Mouse (Mus musculus): ENCODE data around the gene Hdac7. TPM values are rescaled to one million over a fixed set of nuclear protein-coding genes. Genes with fewer than 3 reads are reported as not detected.

The Hdac7 gene
- total and polyA plus RNA-seq, 2 experiments from 2014 or later = 24.2 to 29.2 TPM

GRCm38 (mm10) chr15:97754476-97754875 lies 89.8 kb downstream of the Hdac7 start:
- no peak overlapping the region for H3K27ac ChIP-seq (ENCODE audit: low read depth, low read length)
- peaks cover 37% of the 10 kb centered on the region for H3K36me3 ChIP-seq (ENCODE audit: insufficient read depth, low read length)
- H3K9me3 ChIP-seq (ENCODE audit: low read length) = no peaks in the 10 kb centered on the region
- H3K4me3 ChIP-seq (ENCODE audit: low read depth, low read length) = no peak overlapping the region
- peaks cover 4% of the 10 kb centered on the region; the same call in 1 of the 2 replicates for H3K27me3 ChIP-seq (ENCODE audit: insufficient read depth, low read length)
- H3K9ac ChIP-seq (replicated peaks; ENCODE audit: low read length, poor library complexity, severe bottlenecking) = no peak overlapping the region
- no peaks in the 10 kb centered on the region for H3K4me1 ChIP-seq (ENCODE audit: insufficient read depth, low read length)
- 77% methylated on average over 6 of the region's 6 CpGs for WGBS
- DNase-seq (ENCODE audit: low spot score) (no peak), ATAC-seq (ENCODE audit: low FRiP score) (no peak)
- no peak overlapping the region for H3K4me2 ChIP-seq (ENCODE audit: low read depth, low read length, poor library complexity, severe bottlenecking)
- TF ChIP-seq CTCF (IDR thresholded peaks at IDR 0.05) = no peak

GRCm38 (mm10) chr15:97752491-97752890 lies 91.8 kb downstream of the Hdac7 start:
- WGBS = 93% methylated on average over 5 of the region's 5 CpGs
- DNase-seq (ENCODE audit: low spot score) (no peak), ATAC-seq (ENCODE audit: low FRiP score) (no peak)
- no peaks in the 10 kb centered on the region for H3K9me3 ChIP-seq (ENCODE audit: low read length)
- H3K4me1 ChIP-seq (ENCODE audit: insufficient read depth, low read length) = no peaks in the 10 kb centered on the region
- peaks cover 28% of the 10 kb centered on the region for H3K36me3 ChIP-seq (ENCODE audit: insufficient read depth, low read length)
- H3K27ac ChIP-seq (ENCODE audit: low read depth, low read length) = no peak overlapping the region
- no peak overlapping the region for H3K4me3 ChIP-seq (ENCODE audit: low read depth, low read length)
- H3K27me3 ChIP-seq (ENCODE audit: insufficient read depth, low read length) = peaks cover 4% of the 10 kb centered on the region; the same call in 1 of the 2 replicates
- TF ChIP-seq CTCF (IDR thresholded peaks at IDR 0.05) = no peak
- H3K9ac ChIP-seq (replicated peaks; ENCODE audit: low read length, poor library complexity, severe bottlenecking) = no peak overlapping the region
- no peak overlapping the region for H3K4me2 ChIP-seq (ENCODE audit: low read depth, low read length, poor library complexity, severe bottlenecking)

- Histone ChIP-seq H3K27me3 (ENCODE audit: insufficient read depth, low read length) (no peaks in the 10 kb centered on the region), H3K9me3 (ENCODE audit: low read length) (no peaks in the 10 kb centered on the region), H3K9ac (replicated peaks; ENCODE audit: low read length, poor library complexity, severe bottlenecking) (no peak overlapping the region), H3K4me3 (ENCODE audit: low read depth, low read length) (no peak overlapping the region), H3K27ac (ENCODE audit: low read depth, low read length) (no peak overlapping the region), H3K4me1 (ENCODE audit: insufficient read depth, low read length) (no peaks in the 10 kb centered on the region), H3K36me3 (ENCODE audit: insufficient read depth, low read length) (peaks cover 26% of the 10 kb centered on the region), H3K4me2 (ENCODE audit: low read depth, low read length, poor library complexity, severe bottlenecking) (no peak overlapping the region)
- 82% methylated on average over 2 of the region's 2 CpGs for WGBS
- ATAC-seq (ENCODE audit: low FRiP score) (no peak), DNase-seq (ENCODE audit: low spot score) (no peak)
- TF ChIP-seq CTCF (IDR thresholded peaks at IDR 0.05) = peak; percentile 49
Measured at GRCm38 (mm10) chr15:97751676-97752075, 92.6 kb downstream of the Hdac7 start.

- 24% methylated on average over 12 of the region's 12 CpGs for WGBS
- no peak overlapping the region for H3K9ac ChIP-seq (replicated peaks; ENCODE audit: low read length, poor library complexity, severe bottlenecking)
Measured at GRCm38 (mm10) chr15:97750697-97751096, 93.6 kb downstream of the Hdac7 start.

GRCm38 (mm10) chr15:97749841-97750240 lies 94.5 kb downstream of the Hdac7 start:
- no peak overlapping the region for H3K27ac ChIP-seq (ENCODE audit: low read depth, low read length)
- no peaks in the 10 kb centered on the region for H3K4me1 ChIP-seq (ENCODE audit: insufficient read depth, low read length)
- no peak for TF ChIP-seq CTCF (IDR thresholded peaks at IDR 0.05)
- no peak overlapping the region for H3K4me3 ChIP-seq (ENCODE audit: low read depth, low read length)
- no peak overlapping the region for H3K9ac ChIP-seq (replicated peaks; ENCODE audit: low read length, poor library complexity, severe bottlenecking)
- ATAC-seq (ENCODE audit: low FRiP score) = no peak
- DNase-seq (ENCODE audit: low spot score) = no peak
- 92% methylated on average over 13 of the region's 13 CpGs for WGBS
- H3K27me3 ChIP-seq (ENCODE audit: insufficient read depth, low read length) = 0 out of 2 replicates have a peak, but pooled peaks cover 4% of the 10 kb centered on the region
- peaks cover 28% of the 10 kb centered on the region for H3K36me3 ChIP-seq (ENCODE audit: insufficient read depth, low read length)
- H3K9me3 ChIP-seq (ENCODE audit: low read length) = no peaks in the 10 kb centered on the region
- no peak overlapping the region for H3K4me2 ChIP-seq (ENCODE audit: low read depth, low read length, poor library complexity, severe bottlenecking)

More at GRCm38 (mm10) chr15:97750697-97751096, 93.6 kb downstream of the Hdac7 start:
- H3K27me3 ChIP-seq (ENCODE audit: insufficient read depth, low read length) = 0 out of 2 replicates have a peak, but pooled peaks cover 4% of the 10 kb centered on the region
- no peak overlapping the region for H3K4me2 ChIP-seq (ENCODE audit: low read depth, low read length, poor library complexity, severe bottlenecking)
- H3K27ac ChIP-seq (ENCODE audit: low read depth, low read length) = peak overlapping the region; percentile 7; the same call in 1 of the 2 replicates
- no peaks in the 10 kb centered on the region for H3K9me3 ChIP-seq (ENCODE audit: low read length)
- H3K36me3 ChIP-seq (ENCODE audit: insufficient read depth, low read length) = peaks cover 23% of the 10 kb centered on the region
- no peak for TF ChIP-seq CTCF (IDR thresholded peaks at IDR 0.05)
- peak; percentile 76 for ATAC-seq (ENCODE audit: low FRiP score)
- DNase-seq (ENCODE audit: low spot score) = peak; percentile 93
- H3K4me1 ChIP-seq (ENCODE audit: insufficient read depth, low read length) = no peaks in the 10 kb centered on the region
- H3K4me3 ChIP-seq (ENCODE audit: low read depth, low read length) = no peak overlapping the region

- ATAC-seq (ENCODE audit: low FRiP score) (no peak), DNase-seq (ENCODE audit: low spot score) (no peak)
- H3K4me2 ChIP-seq (ENCODE audit: low read depth, low read length, poor library complexity, severe bottlenecking) = no peak overlapping the region
- TF ChIP-seq CTCF (IDR thresholded peaks at IDR 0.05) = no peak
- 91% methylated on average over 9 of the region's 9 CpGs for WGBS
- peaks cover 28% of the 10 kb centered on the region for H3K36me3 ChIP-seq (ENCODE audit: insufficient read depth, low read length)
- 0 out of 2 replicates have a peak, but pooled peaks cover 4% of the 10 kb centered on the region for H3K27me3 ChIP-seq (ENCODE audit: insufficient read depth, low read length)
- no peak overlapping the region for H3K9ac ChIP-seq (replicated peaks; ENCODE audit: low read length, poor library complexity, severe bottlenecking)
- H3K27ac ChIP-seq (ENCODE audit: low read depth, low read length) = no peak overlapping the region
- H3K9me3 ChIP-seq (ENCODE audit: low read length) = no peaks in the 10 kb centered on the region
- no peaks in the 10 kb centered on the region for H3K4me1 ChIP-seq (ENCODE audit: insufficient read depth, low read length)
- H3K4me3 ChIP-seq (ENCODE audit: low read depth, low read length) = no peak overlapping the region
Measured at GRCm38 (mm10) chr15:97749397-97749796, 94.9 kb downstream of the Hdac7 start.

All from midbrain, postnatal 0 days (tissue).